Mouse (Mus musculus) naive thymus-derived CD4-positive, alpha-beta T cell, adult 2 months (primary cell): ENCODE data around the gene Gm17482.

Experiments
- DNase-seq: peaks from one replicate; pipeline ENCODE4 v3.0.0-alpha.2; 2011; ENCODE audit warnings: low read depth

The Gm17482 gene

GRCm38 (mm10) chr6:115293877-115294276 is 66.7 kb downstream of the Gm17482 start:
- DNase-seq: no peak

- no peak for DNase-seq
Observed at GRCm38 (mm10) chr6:115307134-115307533, 80.0 kb downstream of the Gm17482 start.
